Mouse (Mus musculus) bone marrow macrophage, adult 2 months (primary cell): ENCODE data around the gene Trappc3. TPM values are rescaled to one million over a fixed set of nuclear protein-coding genes. Genes with fewer than 3 reads are reported as not detected.
A peak's percentile ranks its signal among the peaks of the same experiment; 100 is the strongest.

ENCODE experiments used
- H3K27ac ChIP-seq: 2 replicates; pipeline ENCODE4 v1.5.1; 2012; ENCODE audit warnings: low read depth, low read length; ENCODE audit not compliant: insufficient read depth
- H3K4me1 ChIP-seq: 2 replicates; pipeline ENCODE4 v1.6.1; 2012; ENCODE audit warnings: low read length; ENCODE audit not compliant: control insufficient read depth, insufficient read depth
- H3K4me3 ChIP-seq: 2 replicates; pipeline ENCODE4 v1.5.1; 2012; ENCODE audit warnings: mild to moderate bottlenecking, low read length, moderate library complexity; ENCODE audit not compliant: insufficient read depth
- CTCF ChIP-seq: IDR thresholded peaks from 2 replicates; pipeline ENCODE4 v1.5.1; 2012; ENCODE audit warnings: low read depth, mild to moderate bottlenecking, low read length, moderate library complexity
- POLR2A ChIP-seq: IDR thresholded peaks from 2 replicates; pipeline ENCODE4 v1.6.1; 2012; ENCODE audit warnings: mild to moderate bottlenecking, low read depth, low read length, borderline replicate concordance
- polyA plus RNA-seq: library from polyadenylated mRNA; stranded (reverse); fragments of >200 nt; gene quantifications from 2 replicates; pipeline ENCODE4 v1.2.4, GENCODE M21; 2012; ENCODE audit not compliant: missing spikeins, insufficient read depth, insufficient read length

Trappc3 gene
- polyA plus RNA-seq, 1 experiment, result 79.6 TPM

- no peak overlapping the region for H3K27ac ChIP-seq
- H3K4me1 ChIP-seq, result no peaks in the 10 kb centered on the region
- H3K4me3 ChIP-seq, result no peak overlapping the region
- TF ChIP-seq POLR2A (no peak), CTCF (peak; percentile 93)
These were observed 15.9 kb downstream of the Trappc3 start for GRCm38 (mm10) chr4:126277906-126278564.

- TF ChIP-seq CTCF (no peak), POLR2A (no peak)
- H3K4me1 ChIP-seq, result no peaks in the 10 kb centered on the region
- H3K4me3 ChIP-seq, result no peak overlapping the region
- no peak overlapping the region for H3K27ac ChIP-seq
These were observed 16.4 kb downstream of the Trappc3 start for GRCm38 (mm10) chr4:126278565-126278915.

- Histone ChIP-seq H3K4me1 (no peaks in the 10 kb centered on the region), H3K4me3 (no peak overlapping the region)
- no peak for TF ChIP-seq POLR2A
- TF ChIP-seq CTCF, result no peak
These were observed 16.8 kb downstream of the Trappc3 start for GRCm38 (mm10) chr4:126278961-126279360.

GRCm38 (mm10) chr4:126281706-126282105 lies 19.6 kb downstream of the Trappc3 start:
- Histone ChIP-seq H3K4me3 (no peak overlapping the region), H3K4me1 (no peaks in the 10 kb centered on the region), H3K27ac (no peak overlapping the region)
- TF ChIP-seq CTCF (no peak), POLR2A (no peak)

More at GRCm38 (mm10) chr4:126278961-126279360, 16.8 kb downstream of the Trappc3 start:
- H3K27ac ChIP-seq, result no peak overlapping the region

- no peak overlapping the region for H3K4me3 ChIP-seq
- H3K4me1 ChIP-seq, result no peaks in the 10 kb centered on the region
- H3K27ac ChIP-seq, result no peak overlapping the region
- no peak for TF ChIP-seq POLR2A
- TF ChIP-seq CTCF, result no peak
These were observed 21.5 kb downstream of the Trappc3 start for GRCm38 (mm10) chr4:126283582-126283981.

GRCm38 (mm10) chr4:126286492-126286891 lies 24.4 kb downstream of the Trappc3 start, which contains the start of gene Col8a2:
Gene Col8a2 (plus strand): TSS chr4:126286793.
- no peaks in the 10 kb centered on the region for H3K4me1 ChIP-seq
- no peak for TF ChIP-seq POLR2A
- TF ChIP-seq CTCF, result no peak
- peak within 1 kb of the TSS; percentile 40 for H3K4me3 ChIP-seq
- H3K27ac ChIP-seq, result no peak within 1 kb of the TSS

GRCm38 (mm10) chr4:126287302-126287995 lies 25.3 kb downstream of the Trappc3 start:
- no peaks in the 10 kb centered on the region for H3K4me1 ChIP-seq
- H3K4me3 ChIP-seq, result peak overlapping the region; percentile 13; the same call in 1 of the 2 replicates
- no peak overlapping the region for H3K27ac ChIP-seq
- no peak for TF ChIP-seq CTCF

GRCm38 (mm10) chr4:126288085-126288666 lies 26.1 kb downstream of the Trappc3 start:
- Histone ChIP-seq H3K27ac (no peak overlapping the region), H3K4me1 (no peaks in the 10 kb centered on the region), H3K4me3 (peak overlapping the region; percentile 13)
- TF ChIP-seq POLR2A (no peak), CTCF (no peak)

- no peaks in the 10 kb centered on the region for H3K4me1 ChIP-seq
- TF ChIP-seq CTCF (no peak), POLR2A (no peak)
These were observed 28.2 kb downstream of the Trappc3 start for GRCm38 (mm10) chr4:126290314-126290713.

GRCm38 (mm10) chr4:126291196-126291595 lies 29.1 kb downstream of the Trappc3 start:
- H3K4me3 ChIP-seq, result no peak overlapping the region
- TF ChIP-seq CTCF, result no peak
- TF ChIP-seq POLR2A, result no peak
- H3K4me1 ChIP-seq, result no peaks in the 10 kb centered on the region

More at GRCm38 (mm10) chr4:126290314-126290713, 28.2 kb downstream of the Trappc3 start:
- H3K4me3 ChIP-seq, result no peak overlapping the region
- no peak overlapping the region for H3K27ac ChIP-seq

More at GRCm38 (mm10) chr4:126291196-126291595, 29.1 kb downstream of the Trappc3 start:
- no peak overlapping the region for H3K27ac ChIP-seq
